In the genomic region with DNA sequence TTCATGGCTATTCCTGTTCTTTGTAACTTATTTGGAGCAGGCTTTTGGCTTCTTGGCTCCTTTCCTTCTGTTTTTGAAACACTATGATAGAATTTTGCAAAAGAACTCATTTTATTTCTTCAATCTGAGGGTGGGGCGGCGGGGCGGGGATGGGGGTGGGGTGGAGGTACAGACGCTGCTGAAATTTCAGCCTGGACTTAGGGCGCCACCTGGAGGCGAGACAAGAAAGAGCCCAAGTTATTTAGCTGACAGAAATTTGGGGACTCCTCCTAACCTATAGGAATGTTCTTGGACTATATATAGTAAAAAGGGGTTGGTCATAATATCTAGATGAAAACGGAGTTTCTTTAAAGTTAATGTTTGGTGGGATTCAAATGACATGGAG, we compare ENCODE assay signal across 7 mouse cellular contexts. TPM values are rescaled to one million over a fixed set of nuclear protein-coding genes. Genes with fewer than 3 reads are reported as not detected.
DNase-seq lines count a peak whose midpoint lies in the region; ATAC-seq and TF ChIP-seq lines count a peak whose summit lies in the region.

No protein-coding gene starts in this region.

- H3K4me3 ChIP-seq in hindbrain, postnatal 0 days (ENCODE audit: low read length) = no peak overlapping the region

- peak; percentile 91 for DNase-seq in NIH3T3 (ENCODE audit: low read depth)
- peak; percentile 69 for DNase-seq in brain, adult 2 months (ENCODE audit: low read depth, low spot score)
- peak; percentile 60 for DNase-seq in forelimb bud, embryonic 11.5 days (ENCODE audit: low read depth, low spot score)
- peak; percentile 74 for DNase-seq in hindbrain, postnatal 0 days (ENCODE audit: low spot score)
- DNase-seq in left cerebral cortex, postnatal 10 days (ENCODE audit: extremely low spot score in 1 of 2, low spot score in 2 of 2) = peak; percentile 27 to 66
- peak; percentile 5 to 69 for DNase-seq in spleen, postnatal 10 days (ENCODE audit: low spot score in 2 of 2)

- H3K27ac ChIP-seq in hindbrain, postnatal 0 days = no peak overlapping the region

- 0 out of 2 replicates have a peak overlapping the region, but pooled peaks have one; percentile 26 for H3K4me2 ChIP-seq in hindbrain, postnatal 0 days (ENCODE audit: low read depth, low read length)

- no peaks in the 10 kb centered on the region for H3K9me3 ChIP-seq in hindbrain, postnatal 0 days (ENCODE audit: low read length)

- 3% methylated on average over 7 of the region's 7 CpGs for WGBS in hindbrain, postnatal 0 days

- ATAC-seq in hindbrain, postnatal 0 days = no peak
- ATAC-seq in megakaryocyte progenitor cell, adult 5-6 weeks (replicated peaks; ENCODE audit: poor library complexity) = peak; percentile 90

- H3K36me3 ChIP-seq in hindbrain, postnatal 0 days (ENCODE audit: insufficient read depth, low read length) = no peaks in the 10 kb centered on the region

- H3K4me1 ChIP-seq in hindbrain, postnatal 0 days (ENCODE audit: insufficient read depth, low read length) = no peaks in the 10 kb centered on the region

- H3K9ac ChIP-seq in hindbrain, postnatal 0 days (replicated peaks; ENCODE audit: low read length) = no peak overlapping the region

- H3K27me3 ChIP-seq in hindbrain, postnatal 0 days (ENCODE audit: insufficient read depth, low read length) = no peaks in the 10 kb centered on the region

- intact Hi-C loops in left cerebral cortex, postnatal 10 days (cut with DNase I) = loop anchor here (2.0 to 10.0 kb wide), 4 partner anchors 209 to 981 kb away; partner anchors contain the start of genes Epha1 and Fam131b

- peak; percentile 62 for TF ChIP-seq CTCF in hindbrain, postnatal 0 days (IDR thresholded peaks at IDR 0.05; ENCODE audit: low read depth)

RNA-seq across cellular contexts. Expression of gene Tcaf3, which starts 14.0 kb away (rescaled TPM):
- not detected in 2 replicates for total RNA-seq in hindbrain, postnatal 0 days (2014; rRNA removed)
- polyA plus RNA-seq in hindbrain, postnatal 0 days (2015; fragmentation: Nextera tagmentation; extraction: Ambion mirVana) = not detected in 2 replicates
- not detected for total RNA-seq in left cerebral cortex, postnatal 10 days (2021)
- total RNA-seq in megakaryocyte progenitor cell, adult 5-6 weeks (2015) = not detected in 2 replicates
- not detected in 2 replicates for total RNA-seq in megakaryocyte progenitor cell, adult 5-6 weeks (2017)

RNA-seq across cellular contexts. Expression of gene Olfr455, which starts 36.1 kb away (rescaled TPM):
- total RNA-seq in hindbrain, postnatal 0 days (2014; rRNA removed) = not detected in 2 replicates
- polyA plus RNA-seq in hindbrain, postnatal 0 days (2015; fragmentation: Nextera tagmentation; extraction: Ambion mirVana) = not detected in 2 replicates
- not detected for total RNA-seq in left cerebral cortex, postnatal 10 days (2021)
- total RNA-seq in megakaryocyte progenitor cell, adult 5-6 weeks (2015) = not detected in 2 replicates
- total RNA-seq in megakaryocyte progenitor cell, adult 5-6 weeks (2017) = not detected in 2 replicates

Comparison
In these comparisons a context has a peak if more than half of its experiments do, and no peak if none do; other contexts are left out.
1. DNase-seq: peak in every context shown above with its lines; median percentile 91 in NIH3T3; 74 in hindbrain, postnatal 0 days; 69 in brain, adult 2 months; 60 in forelimb bud, embryonic 11.5 days; 46 in left cerebral cortex, postnatal 10 days; 37 in spleen, postnatal 10 days.